Mouse (Mus musculus) embryonic fibroblast, embryonic 13.5 days (primary cell): ENCODE results near the gene Kifc1.

Experiments
- CTCF ChIP-seq: IDR thresholded peaks from 2 replicates; pipeline ENCODE4 v1.5.1; 2011; ENCODE audit warnings: mild to moderate bottlenecking, control low read depth, low read length, moderate library complexity, borderline replicate concordance; ENCODE audit not compliant: insufficient read depth
- POLR2A ChIP-seq: IDR thresholded peaks from 2 replicates; pipeline ENCODE4 v1.6.1; 2011; ENCODE audit warnings: low read depth, mild to moderate bottlenecking, control low read depth, low read length, moderate library complexity

GRCm38 (mm10) chr17:33910346-33911051 lies 20.0 kb upstream of the Kifc1 start:
- TF ChIP-seq CTCF = no peak
- no peak for TF ChIP-seq POLR2A
